Mouse (Mus musculus) E14TG2a.4 (cell line): ENCODE measurements around the gene Sptb.
A peak's percentile ranks its signal among the peaks of the same experiment; 100 is the strongest.

Experiments used
- H3K27me3 ChIP-seq: 2 replicates; pipeline ENCODE4 v1.6.1; 2014; ENCODE audit warnings: low read length, control low read depth; ENCODE audit not compliant: insufficient read depth
- H3K36me3 ChIP-seq: 2 replicates; pipeline ENCODE4 v1.6.1; 2014; ENCODE audit warnings: low read length, control low read depth; ENCODE audit not compliant: insufficient read depth
- H3K4me1 ChIP-seq: replicated peaks from 2 replicates; pipeline ENCODE4 v1.6.1; 2014; ENCODE audit warnings: low read depth, low read length, control low read depth
- H3K4me3 ChIP-seq: replicated peaks from 2 replicates; pipeline ENCODE4 v1.5.1; 2014; ENCODE audit warnings: mild to moderate bottlenecking, low read length
- H3K9me3 ChIP-seq: 2 replicates; pipeline ENCODE4 v1.6.1; 2014; ENCODE audit warnings: low read length, control low read depth
- CTCF ChIP-seq: conservative IDR thresholded peaks from 2 replicates; pipeline ENCODE4 v1.5.1; 2014; ENCODE audit warnings: low read length
- NANOG ChIP-seq: IDR thresholded peaks from 2 replicates; pipeline ENCODE4 v1.6.1; 2014; ENCODE audit warnings: borderline replicate concordance, low read length, mixed read lengths
- POU5F1 ChIP-seq: IDR thresholded peaks from 2 replicates; pipeline ENCODE4 v1.6.1; 2014; ENCODE audit warnings: low read length, borderline replicate concordance

The Sptb gene

DNA sequence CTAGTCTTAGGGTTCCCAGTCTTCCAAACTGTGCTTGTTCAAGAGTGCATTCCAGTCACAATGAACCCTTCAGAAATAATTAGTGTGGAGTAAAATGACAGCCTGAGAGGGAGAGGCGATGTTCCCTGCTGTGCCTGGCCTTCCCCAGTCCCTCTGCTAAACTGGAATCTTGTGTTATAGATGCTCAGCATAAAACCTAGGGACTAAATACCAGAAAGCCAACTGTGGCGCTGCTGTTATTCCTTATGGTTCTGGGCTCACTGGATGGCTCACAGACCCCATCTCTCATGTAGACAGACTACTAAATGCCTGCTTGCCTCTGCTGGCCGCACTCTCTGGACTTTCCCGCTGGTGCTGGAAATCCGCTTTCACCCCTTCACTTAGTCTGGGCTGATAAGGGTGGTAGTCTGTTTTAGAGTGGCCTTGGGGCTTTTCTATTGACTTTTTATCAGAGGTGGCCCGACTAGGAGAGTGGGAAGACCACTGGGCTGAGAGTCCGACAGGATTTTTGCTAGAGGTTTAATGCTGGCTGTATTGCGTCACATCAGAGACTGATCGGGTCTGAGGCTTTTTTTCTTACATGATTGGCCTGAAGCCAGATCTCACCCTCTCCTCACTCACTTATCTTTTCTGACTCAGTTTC lies 175.6 kb downstream of the Sptb start:
- H3K4me3 ChIP-seq, result peak overlapping the region; percentile 88
- H3K27me3 ChIP-seq, result peaks cover 38% of the 10 kb centered on the region
- no peaks in the 10 kb centered on the region for H3K36me3 ChIP-seq
- TF ChIP-seq CTCF (no peak), NANOG (no peak), POU5F1 (no peak)
- no peaks in the 10 kb centered on the region for H3K9me3 ChIP-seq
- peaks cover 77% of the 10 kb centered on the region for H3K4me1 ChIP-seq

DNA sequence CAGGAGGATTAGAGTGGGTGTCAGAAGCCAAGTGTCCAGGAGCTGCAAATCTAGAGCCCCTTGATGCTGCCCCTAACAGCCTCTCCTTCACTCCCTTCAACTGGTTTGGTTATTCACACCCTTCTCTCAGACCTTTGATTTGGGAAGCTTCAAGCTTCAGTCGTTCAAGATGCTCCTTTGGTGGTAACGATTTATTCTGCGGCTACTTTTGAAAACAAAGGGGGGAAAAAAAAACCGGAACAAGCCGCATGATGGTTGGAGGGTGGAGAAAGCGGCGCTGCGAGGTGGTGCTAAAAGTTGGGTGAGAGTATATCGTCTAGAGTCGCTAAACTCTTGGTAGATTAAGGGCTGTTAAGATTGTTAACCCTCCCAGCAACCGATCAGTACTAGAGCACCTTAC lies 176.1 kb downstream of the Sptb start:
- Histone ChIP-seq H3K4me3 (peak overlapping the region; percentile 88), H3K27me3 (peaks cover 38% of the 10 kb centered on the region), H3K9me3 (no peaks in the 10 kb centered on the region), H3K36me3 (no peaks in the 10 kb centered on the region), H3K4me1 (peaks cover 77% of the 10 kb centered on the region)
- no peak for TF ChIP-seq POU5F1
- no peak for TF ChIP-seq CTCF
- no peak for TF ChIP-seq NANOG

DNA sequence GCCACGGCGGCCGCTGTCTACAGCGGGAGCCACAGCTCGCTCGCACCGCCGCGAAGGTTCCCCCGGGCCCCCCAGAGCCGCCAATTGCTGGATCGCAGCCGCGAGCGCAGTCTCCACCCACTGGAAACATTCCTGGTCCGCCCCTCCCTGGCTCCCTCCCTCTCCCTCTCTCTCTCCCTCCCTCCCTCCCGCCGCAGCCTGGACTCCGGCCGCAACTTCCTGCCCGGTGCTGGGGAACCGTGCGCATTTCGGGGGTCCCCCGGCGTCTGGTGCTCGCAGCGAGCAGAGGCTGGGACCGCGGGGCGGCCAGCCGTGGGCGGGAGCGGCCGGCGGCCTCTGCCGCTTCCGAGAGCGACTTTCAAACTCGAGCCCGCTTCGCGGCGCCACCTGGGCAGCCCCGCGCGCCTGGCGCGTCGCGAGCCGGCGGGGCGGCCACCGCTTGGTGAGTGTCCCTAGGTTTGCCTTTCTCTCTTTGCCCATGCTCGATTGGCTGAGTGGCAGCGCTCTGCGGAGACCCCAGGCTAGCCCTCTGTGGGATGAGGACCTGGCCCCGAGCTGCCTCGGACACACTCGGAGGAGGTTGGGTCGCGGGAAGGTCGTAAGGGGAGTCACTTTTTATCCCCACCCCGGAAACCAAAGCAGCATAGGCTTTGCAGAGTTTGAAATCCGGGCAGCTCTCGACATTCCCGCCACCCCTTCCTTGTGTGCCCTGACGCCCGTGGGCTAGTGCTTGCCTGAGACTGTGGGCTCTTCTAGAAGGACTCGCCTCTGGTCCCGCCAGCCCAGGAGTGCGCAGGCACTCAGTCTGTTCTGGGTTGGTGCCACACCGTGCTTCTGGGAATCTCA lies 176.7 kb downstream of the Sptb start:
- no peaks in the 10 kb centered on the region for H3K9me3 ChIP-seq
- peaks cover 39% of the 10 kb centered on the region for H3K27me3 ChIP-seq
- H3K4me3 ChIP-seq, result peak overlapping the region; percentile 88
- peaks cover 77% of the 10 kb centered on the region for H3K4me1 ChIP-seq
- no peak for TF ChIP-seq NANOG
- no peak for TF ChIP-seq POU5F1
- TF ChIP-seq CTCF, result no peak
- H3K36me3 ChIP-seq, result no peaks in the 10 kb centered on the region

DNA sequence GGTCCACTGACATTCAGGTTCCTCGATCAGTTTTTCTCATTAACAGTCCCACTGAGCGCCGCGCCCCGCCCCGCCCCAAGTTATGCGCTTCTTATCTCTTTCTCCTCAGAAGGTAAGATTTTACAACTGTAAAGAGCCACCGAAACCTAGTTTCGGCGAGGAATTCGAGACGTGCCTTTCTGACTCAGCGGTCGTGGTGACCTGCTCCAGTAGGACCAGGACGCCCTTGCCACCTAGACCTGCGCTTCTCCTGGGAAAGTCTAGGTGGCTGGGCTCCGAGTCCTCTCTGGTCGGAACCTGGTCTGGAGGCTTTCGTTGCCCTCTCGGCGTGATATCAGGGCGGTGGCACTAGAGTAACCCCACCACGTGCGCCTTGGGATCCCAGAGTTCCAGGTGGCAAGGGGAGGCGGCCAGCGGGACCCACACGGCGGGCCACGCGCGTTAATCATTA lies 177.4 kb downstream of the Sptb start:
- Histone ChIP-seq H3K9me3 (no peaks in the 10 kb centered on the region), H3K4me3 (peak overlapping the region; percentile 88), H3K27me3 (peaks cover 44% of the 10 kb centered on the region), H3K36me3 (no peaks in the 10 kb centered on the region), H3K4me1 (peaks cover 70% of the 10 kb centered on the region)
- TF ChIP-seq POU5F1 (no peak), CTCF (no peak)

DNA sequence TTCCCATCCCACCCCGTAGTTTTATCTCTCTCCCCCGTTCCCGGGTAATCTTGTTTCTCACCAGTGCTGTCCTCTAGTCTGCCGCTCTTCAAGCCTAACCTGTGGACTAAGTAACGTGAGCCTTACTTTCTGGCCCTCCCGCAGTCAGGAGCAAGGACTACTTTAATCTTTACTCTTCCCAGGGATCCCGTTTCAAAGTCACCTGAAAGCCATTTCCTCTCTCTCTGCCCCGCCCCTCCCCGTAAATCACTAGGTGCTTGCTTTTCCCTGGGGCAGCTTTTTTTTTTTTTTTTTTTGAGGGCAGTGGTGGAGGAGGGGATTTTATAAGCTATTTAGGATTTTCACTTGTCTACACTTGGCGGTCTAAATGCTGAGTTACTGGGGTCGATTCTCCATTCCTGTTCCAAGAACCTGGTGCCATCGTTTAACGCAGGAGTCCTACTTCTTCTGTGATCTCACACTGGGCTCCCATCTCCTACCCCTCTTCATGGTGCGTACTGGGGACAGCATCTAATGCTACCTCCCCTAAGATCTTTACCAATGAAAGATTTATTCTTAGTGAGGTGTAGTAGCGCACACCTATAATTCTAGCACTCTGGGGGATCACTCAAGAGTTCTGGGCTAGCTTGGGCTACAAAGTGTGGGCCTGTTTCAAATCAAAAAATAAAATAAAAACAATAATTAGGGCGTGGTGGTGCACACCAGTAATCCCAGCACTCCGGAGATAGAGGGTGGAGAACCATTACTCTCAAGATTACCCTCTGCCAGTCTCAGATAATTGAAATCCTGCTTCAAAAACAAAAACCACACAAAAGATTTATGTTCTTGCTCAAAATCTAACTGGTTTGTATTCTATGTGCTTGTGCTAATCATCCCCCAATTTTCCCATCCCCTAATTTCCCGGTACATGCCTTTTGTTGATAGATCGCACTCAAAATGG lies 178.1 kb downstream of the Sptb start:
- Histone ChIP-seq H3K27me3 (peaks cover 44% of the 10 kb centered on the region), H3K4me1 (peaks cover 64% of the 10 kb centered on the region), H3K36me3 (no peaks in the 10 kb centered on the region), H3K4me3 (peak overlapping the region; percentile 88), H3K9me3 (no peaks in the 10 kb centered on the region)
- TF ChIP-seq POU5F1, result no peak
- TF ChIP-seq NANOG, result peak; percentile 16; the same call in 1 of the 2 replicates

DNA sequence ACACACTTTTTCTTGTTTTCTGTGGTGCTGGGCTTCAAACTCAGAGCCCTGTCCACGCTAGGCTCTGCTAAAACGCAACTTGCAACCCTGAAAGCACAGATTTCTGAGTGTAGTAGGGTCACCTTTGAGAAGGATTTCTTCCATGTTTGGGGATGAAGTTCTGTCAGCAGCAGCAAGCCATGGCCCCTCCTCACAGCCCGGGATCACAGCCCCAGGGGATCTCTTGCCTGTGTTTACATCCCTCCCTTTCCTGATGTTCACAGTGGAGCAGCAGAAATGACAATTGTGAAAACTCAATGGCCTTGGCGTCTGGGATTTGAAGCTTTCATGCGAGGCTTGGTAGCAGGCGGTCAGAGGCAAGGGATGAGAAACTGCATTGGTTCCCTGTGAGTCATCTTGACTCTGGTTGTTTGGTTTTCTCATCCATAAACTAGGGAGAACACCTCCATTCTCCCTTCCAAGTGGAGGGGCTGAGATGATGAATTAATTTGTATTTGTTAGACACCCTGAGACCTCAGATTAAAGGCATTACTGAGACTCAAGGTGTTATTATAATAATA lies 179.7 kb downstream of the Sptb start, which contains the start of gene Plekhg3:
Gene Plekhg3, plus strand, starts transcription at position 312 of the 560 bp plus-strand sequence.
- Histone ChIP-seq H3K36me3 (no peaks in the 10 kb centered on the region), H3K4me3 (peak within 1 kb of the TSS; percentile 88), H3K9me3 (peaks cover 10% of the 10 kb centered on the region), H3K4me1 (peaks cover 48% of the 10 kb centered on the region), H3K27me3 (peaks cover 42% of the 10 kb centered on the region)
- TF ChIP-seq NANOG (no peak), CTCF (no peak)
